ENCODE assay signal across 8 mouse cellular contexts in the genomic region with DNA sequence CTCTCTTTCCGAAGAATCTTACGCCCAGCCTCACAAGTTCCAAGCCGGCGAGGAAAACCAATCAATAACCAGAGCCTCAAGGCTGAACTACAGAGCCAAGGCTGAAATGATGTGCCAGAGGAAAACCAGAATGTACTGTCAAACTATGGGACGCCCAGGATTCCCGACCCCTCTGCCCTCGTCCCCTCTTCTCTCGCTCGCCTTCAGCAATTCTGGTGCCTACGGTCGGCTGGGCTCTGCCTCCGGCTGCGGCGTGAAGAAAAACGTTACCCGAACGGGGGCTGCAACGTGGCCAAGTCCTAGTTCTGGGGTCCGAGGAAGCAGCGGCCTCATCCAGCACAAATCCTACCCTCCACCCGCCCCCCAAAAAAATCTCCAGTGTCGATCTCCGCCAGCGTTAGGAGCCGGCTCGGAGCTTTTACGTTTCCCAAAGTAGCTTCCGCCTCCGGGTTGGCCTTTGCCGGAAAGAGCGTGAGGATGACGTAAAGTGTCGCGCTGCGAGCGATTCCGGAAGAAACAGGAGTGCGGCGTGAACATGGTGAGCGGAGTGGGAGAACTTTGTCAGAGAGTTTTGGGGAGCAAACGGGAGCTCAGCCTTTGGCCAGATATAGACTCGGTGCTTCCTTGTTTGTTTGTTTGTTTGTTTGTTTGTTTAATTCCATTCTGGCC. TPM values are rescaled to one million over a fixed set of nuclear protein-coding genes. Genes with fewer than 3 reads are reported as not detected.
DNase-seq lines count a peak whose midpoint lies in the region; ATAC-seq and TF ChIP-seq lines count a peak whose summit lies in the region.

A gene (plus strand): TSS at position 470 of the 669 bp plus-strand sequence.
A gene (minus strand): TSS at position 473 of the 669 bp plus-strand sequence.

- H3K36me3 ChIP-seq in forebrain, embryonic 10.5 days (replicated peaks): peaks cover 29% of the 10 kb centered on the region
- H3K36me3 ChIP-seq in heart, embryonic 15.5 days: peaks cover 27% of the 10 kb centered on the region
- peaks cover 24% of the 10 kb centered on the region for H3K36me3 ChIP-seq in liver, embryonic 14.5 days (replicated peaks; ENCODE audit: control insufficient read depth, insufficient read depth, low read depth)
- H3K36me3 ChIP-seq in neural tube, embryonic 11.5 days (ENCODE audit: control insufficient read depth, insufficient read depth, low read length): peaks cover 2% of the 10 kb centered on the region; the same call in 1 of the 2 replicates
- H3K36me3 ChIP-seq in stomach, postnatal 0 days (ENCODE audit: control insufficient read depth, insufficient read depth, low read length): no peaks in the 10 kb centered on the region

- TF ChIP-seq EP300 in liver, embryonic 14.5 days (IDR thresholded peaks at IDR 0.05; ENCODE audit: low read depth): no peak
- no peak for TF ChIP-seq EP300 in stomach, postnatal 0 days (optimal IDR thresholded peaks at IDR 0.05)

- peaks cover 3% of the 10 kb centered on the region; the same call in 1 of the 2 replicates for H3K27me3 ChIP-seq in forebrain, embryonic 10.5 days (ENCODE audit: poor library complexity, severe bottlenecking)
- no peaks in the 10 kb centered on the region for H3K27me3 ChIP-seq in heart, embryonic 15.5 days
- no peaks in the 10 kb centered on the region for H3K27me3 ChIP-seq in liver, embryonic 14.5 days (ENCODE audit: control insufficient read depth, insufficient read depth, low read length)
- no peaks in the 10 kb centered on the region for H3K27me3 ChIP-seq in neural tube, embryonic 11.5 days (ENCODE audit: control insufficient read depth, insufficient read depth, low read length)
- no peaks in the 10 kb centered on the region for H3K27me3 ChIP-seq in stomach, postnatal 0 days (ENCODE audit: control insufficient read depth, insufficient read depth, low read length)

- H3K4me1 ChIP-seq in forebrain, embryonic 10.5 days: peaks cover 26% of the 10 kb centered on the region
- peaks cover 17% of the 10 kb centered on the region for H3K4me1 ChIP-seq in heart, embryonic 15.5 days (replicated peaks)
- peaks cover 11 to 15% of the 10 kb centered on the region in 2 experiments for H3K4me1 ChIP-seq in liver, embryonic 14.5 days (replicated peaks; ENCODE audit: control insufficient read depth in 2 of 2, insufficient read depth in 2 of 2, low read length in 1 of 2)
- peaks cover 9% of the 10 kb centered on the region for H3K4me1 ChIP-seq in neural tube, embryonic 11.5 days (ENCODE audit: control insufficient read depth, insufficient read depth, low read length)
- 0 out of 2 replicates have a peak, but pooled peaks cover 5% of the 10 kb centered on the region for H3K4me1 ChIP-seq in stomach, postnatal 0 days (replicated peaks; ENCODE audit: control insufficient read depth, insufficient read depth)

- peak within 1 kb of the TSS; percentile 90 for H3K4me3 ChIP-seq in forebrain, embryonic 10.5 days
- H3K4me3 ChIP-seq in heart, embryonic 15.5 days: peak within 1 kb of the TSS; percentile 96
- H3K4me3 ChIP-seq in liver, embryonic 14.5 days (ENCODE audit: insufficient read depth in 1 of 2, low read depth in 2 of 2, low read length in 2 of 2): peak within 1 kb of the TSS; percentile 83 to 98
- peak within 1 kb of the TSS; percentile 76 for H3K4me3 ChIP-seq in neural tube, embryonic 11.5 days (ENCODE audit: low read depth, low read length)
- H3K4me3 ChIP-seq in stomach, postnatal 0 days (ENCODE audit: low read depth, low read length): peak within 1 kb of the TSS; percentile 78

- peak; percentile 86 for DNase-seq in c-Kit-negative CD71-positive TER-119-positive erythroid progenitor cells, embryonic 14.5 days (ENCODE audit: low read depth, low spot score)
- peak; percentile 86 for DNase-seq in forebrain, embryonic 10.5 days (ENCODE audit: extremely low spot score, low spot score)
- DNase-seq in kidney, postnatal 25 days: peak; percentile 92 to 95
- peak; percentile 89 to 91 (median 89) for DNase-seq in liver, embryonic 14.5 days (ENCODE audit: low read depth in 3 of 3, low spot score in 3 of 3)
- DNase-seq in neural tube, embryonic 11.5 days (ENCODE audit: low spot score): peak; percentile 92
- DNase-seq in stomach, postnatal 0 days (ENCODE audit: low spot score): peak; percentile 90

- WGBS in forebrain, embryonic 10.5 days: under 1% methylated on average over 42 of the region's 42 CpGs
- under 1% methylated on average over 42 of the region's 42 CpGs for whole genome bisulfite sequencing in heart, embryonic 15.5 days
- WGBS in liver, embryonic 14.5 days (ENCODE audit: insufficient replicate concordance): under 1% methylated on average over 42 of the region's 42 CpGs
- 0% methylated on average over 42 of the region's 42 CpGs for WGBS in neural tube, embryonic 11.5 days
- under 1% methylated on average over 42 of the region's 42 CpGs for WGBS in stomach, postnatal 0 days

- no peak for TF ChIP-seq CTCF in liver, embryonic 14.5 days (IDR thresholded peaks at IDR 0.05; ENCODE audit: low read depth)
- TF ChIP-seq CTCF in stomach, postnatal 0 days (IDR thresholded peaks at IDR 0.05; ENCODE audit: low read depth): no peak

- peak within 1 kb of the TSS; percentile 82 for H3K4me2 ChIP-seq in heart, embryonic 15.5 days
- peak within 1 kb of the TSS; percentile 95 for H3K4me2 ChIP-seq in liver, embryonic 14.5 days (ENCODE audit: low read depth)
- H3K4me2 ChIP-seq in neural tube, embryonic 11.5 days (ENCODE audit: low read depth): peak within 1 kb of the TSS; percentile 80
- peak within 1 kb of the TSS; percentile 84 for H3K4me2 ChIP-seq in stomach, postnatal 0 days (replicated peaks; ENCODE audit: low read depth)

- peak within 1 kb of the TSS; percentile 88 for H3K9ac ChIP-seq in heart, embryonic 15.5 days
- H3K9ac ChIP-seq in liver, embryonic 14.5 days (replicated peaks): peak within 1 kb of the TSS; percentile 89
- peak within 1 kb of the TSS; percentile 79 for H3K9ac ChIP-seq in neural tube, embryonic 11.5 days (ENCODE audit: low read length)
- peak within 1 kb of the TSS; percentile 80 for H3K9ac ChIP-seq in stomach, postnatal 0 days (ENCODE audit: low read length)

- H3K27ac ChIP-seq in forebrain, embryonic 10.5 days: peak within 1 kb of the TSS; percentile 87
- peak within 1 kb of the TSS; percentile 57 for H3K27ac ChIP-seq in heart, embryonic 15.5 days
- H3K27ac ChIP-seq in liver, embryonic 14.5 days: peak within 1 kb of the TSS; percentile 92
- H3K27ac ChIP-seq in neural tube, embryonic 11.5 days (ENCODE audit: low read depth, low read length): no peak within 1 kb of the TSS
- H3K27ac ChIP-seq in stomach, postnatal 0 days (replicated peaks): peak within 1 kb of the TSS; percentile 53

- peak; percentile 77 for ATAC-seq in CD4-positive, CD25-positive, alpha-beta regulatory T cell, adult 4 months
- 0 out of 2 replicates have a peak, but pooled peaks have one; percentile 60 for ATAC-seq in heart, embryonic 15.5 days (replicated peaks; ENCODE audit: insufficient number of reproducible peaks, insufficient read depth, low FRiP score, low read depth)
- ATAC-seq in liver, embryonic 14.5 days (ENCODE audit: insufficient read depth): peak; percentile 74
- ATAC-seq in neural tube, embryonic 11.5 days (ENCODE audit: insufficient read depth, low FRiP score, low TSS enrichment): no peak
- ATAC-seq in stomach, postnatal 0 days (ENCODE audit: low FRiP score, low TSS enrichment): peak; percentile 93

- no peaks in the 10 kb centered on the region for H3K9me3 ChIP-seq in forebrain, embryonic 10.5 days
- no peaks in the 10 kb centered on the region for H3K9me3 ChIP-seq in heart, embryonic 15.5 days (replicated peaks)
- no peaks in the 10 kb centered on the region for H3K9me3 ChIP-seq in liver, embryonic 14.5 days (ENCODE audit: control insufficient read depth, low read length)
- no peaks in the 10 kb centered on the region for H3K9me3 ChIP-seq in neural tube, embryonic 11.5 days (ENCODE audit: control insufficient read depth, low read length)
- no peaks in the 10 kb centered on the region for H3K9me3 ChIP-seq in stomach, postnatal 0 days (ENCODE audit: control insufficient read depth, low read length)

RNA-seq across cellular contexts. Expression of the first gene that starts in this region (rescaled TPM):
- polyA plus RNA-seq in CD4-positive, CD25-positive, alpha-beta regulatory T cell, adult 4 months (2017; shearing (Covaris generic)): 100 to 1,000 TPM; 189 to 203 TPM
- 174 and 175 TPM in 2 replicates for polyA plus RNA-seq in forebrain, embryonic 10.5 days (2016; fragmentation: Nextera tagmentation; extraction: Ambion mirVana)
- polyA plus RNA-seq in heart, embryonic 15.5 days (2015; fragmentation: Nextera tagmentation; extraction: Ambion mirVana): 87.0 and 88.0 TPM in 2 replicates
- 45.8 and 86.1 TPM in 2 replicates for polyA plus RNA-seq in liver, embryonic 14.5 days (2012; rRNA removed)
- polyA plus RNA-seq in liver, embryonic 14.5 days (2014; fragmentation: Nextera tagmentation; extraction: Ambion mirVana): 102 and 111 TPM in 2 replicates
- 152 and 154 TPM in 2 replicates for polyA plus RNA-seq in neural tube, embryonic 11.5 days (2014; fragmentation: Nextera tagmentation; extraction: Ambion mirVana)
- polyA plus RNA-seq in stomach, postnatal 0 days (2015; fragmentation: Nextera tagmentation; extraction: Ambion mirVana): 95.3 and 99.2 TPM in 2 replicates

RNA-seq across cellular contexts. Expression of the second gene that starts in this region (rescaled TPM):
- 10 to 100 TPM; 28.4 to 28.7 TPM for polyA plus RNA-seq in CD4-positive, CD25-positive, alpha-beta regulatory T cell, adult 4 months (2017; shearing (Covaris generic))
- 18.5 and 18.7 TPM in 2 replicates for polyA plus RNA-seq in forebrain, embryonic 10.5 days (2016; fragmentation: Nextera tagmentation; extraction: Ambion mirVana)
- 10.4 and 12.7 TPM in 2 replicates for polyA plus RNA-seq in heart, embryonic 15.5 days (2015; fragmentation: Nextera tagmentation; extraction: Ambion mirVana)
- polyA plus RNA-seq in liver, embryonic 14.5 days (2012; rRNA removed): 15.4 and 16.1 TPM in 2 replicates
- polyA plus RNA-seq in liver, embryonic 14.5 days (2014; fragmentation: Nextera tagmentation; extraction: Ambion mirVana): 14.8 and 17.4 TPM in 2 replicates
- 25.3 and 26.8 TPM in 2 replicates for polyA plus RNA-seq in neural tube, embryonic 11.5 days (2014; fragmentation: Nextera tagmentation; extraction: Ambion mirVana)
- 4.8 and 5.0 TPM in 2 replicates for polyA plus RNA-seq in stomach, postnatal 0 days (2015; fragmentation: Nextera tagmentation; extraction: Ambion mirVana)
